ENCODE assay signal across 27 mouse cellular contexts in the genomic region with DNA sequence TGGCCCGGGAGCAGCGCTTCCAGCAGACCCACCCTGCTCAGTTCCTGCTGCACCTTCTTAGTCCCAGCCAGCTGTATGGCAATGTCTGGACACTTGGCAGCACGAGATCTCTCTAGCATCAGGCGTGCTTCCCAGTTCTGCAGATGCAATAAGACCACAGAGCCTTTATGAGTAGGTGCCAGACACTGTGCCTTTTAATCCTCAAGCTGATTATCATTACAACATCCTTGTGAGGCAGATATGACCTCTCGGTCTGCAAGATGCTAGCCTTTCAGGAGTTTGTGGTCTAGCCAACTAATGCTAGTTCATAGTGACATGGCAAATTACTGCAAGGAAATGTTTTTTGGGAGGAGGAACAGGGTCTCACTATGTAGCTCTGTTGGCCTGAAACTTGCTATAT. TPM values are rescaled to one million over a fixed set of nuclear protein-coding genes. Genes with fewer than 3 reads are reported as not detected.
DNase-seq lines count a peak whose midpoint lies in the region; ATAC-seq and TF ChIP-seq lines count a peak whose summit lies in the region.
"Had no signal": no experiment of that assay in that cellular context is flagged by ENCODE, and none has a peak within 500 bp of the region (broad histone marks: within the 10 kb centered on the region; RNA-seq: fewer than 3 reads in every experiment).

No protein-coding gene starts in this region.

- DNase-seq in heart, adult 11 months, result peak; percentile 50
- DNase-seq in heart, postnatal 36 days, result no peak
- peak; percentile 10 for DNase-seq in 3134 (ENCODE audit: extremely low read depth, insufficient read length, low spot score)
- peak; percentile 23 for DNase-seq in MEL (ENCODE audit: low read depth, low spot score)
- no peak for DNase-seq in spleen, postnatal 14 days (ENCODE audit: low spot score in 2 of 2)
- DNase-seq in lung, postnatal 25 days (ENCODE audit: low spot score), result no peak
- DNase-seq: adrenal gland, postnatal 10 days; adrenal gland, postnatal 36 days; cerebellum, adult 18-20 months; cerebellum, adult 9-10 months; cerebellum, postnatal 25 days; embryo, embryonic 11 days; gastrocnemius, postnatal 14 days had no signal

- TF ChIP-seq POLR2A in MEL (IDR thresholded peaks at IDR 0.05; ENCODE audit: control insufficient read depth in 1 of 2, insufficient read depth in 1 of 2, low read depth in 1 of 2, low read length in 2 of 2, poor library complexity in 1 of 2), result no peak

- no peaks in the 10 kb centered on the region for H3K9me3 ChIP-seq in MEL (replicated peaks; ENCODE audit: insufficient read depth, low read length)
- H3K9me3 ChIP-seq in midbrain, embryonic 13.5 days, result no peaks in the 10 kb centered on the region
- H3K9me3 ChIP-seq: embryonic facial prominence, embryonic 10.5 days; embryonic facial prominence, embryonic 13.5 days; forebrain, embryonic 12.5 days; forebrain, embryonic 15.5 days; hindbrain, embryonic 10.5 days; hindbrain, embryonic 13.5 days; intestine, embryonic 15.5 days had no signal

- no peaks in the 10 kb centered on the region for H3K27me3 ChIP-seq in MEL (ENCODE audit: control insufficient read depth in 1 of 2, insufficient read depth in 2 of 2, low read length in 2 of 2)
- no peaks in the 10 kb centered on the region for H3K27me3 ChIP-seq in midbrain, embryonic 13.5 days
- H3K27me3 ChIP-seq: embryonic facial prominence, embryonic 13.5 days; forebrain, embryonic 12.5 days; forebrain, embryonic 15.5 days; hindbrain, embryonic 13.5 days; intestine, embryonic 15.5 days; Patski had no signal

- H3K36me3 ChIP-seq in MEL (ENCODE audit: control insufficient read depth in 1 of 2, insufficient read depth in 2 of 2, low read length in 2 of 2), result peaks cover 0 to 19% of the 10 kb centered on the region in 2 experiments; a peak in 3 of 4 replicates
- H3K36me3 ChIP-seq in midbrain, embryonic 13.5 days, result peaks cover 27% of the 10 kb centered on the region

- peak; percentile 76 for ATAC-seq in megakaryocyte progenitor cell, adult 5-6 weeks (replicated peaks; ENCODE audit: poor library complexity)
- no peak for ATAC-seq in midbrain, embryonic 13.5 days
- ATAC-seq: CD4-positive, CD25-positive, alpha-beta regulatory T cell, adult 4 months; forebrain, embryonic 15.5 days; hindbrain, embryonic 16.5 days; intestine, embryonic 15.5 days; Patski had no signal

- no peak overlapping the region for H3K9ac ChIP-seq in MEL (ENCODE audit: control insufficient read depth, low read depth, low read length, poor library complexity, severe bottlenecking)
- H3K9ac ChIP-seq in midbrain, embryonic 13.5 days (replicated peaks), result no peak overlapping the region
- H3K9ac ChIP-seq: embryonic facial prominence, embryonic 13.5 days; forebrain, embryonic 12.5 days; forebrain, embryonic 15.5 days; hindbrain, embryonic 13.5 days; intestine, embryonic 15.5 days had no signal

- TF ChIP-seq EP300 in MEL (IDR thresholded peaks at IDR 0.05; ENCODE audit: low read depth in 1 of 2, low read length in 2 of 2), result 0 out of 4 replicates have a peak, but pooled peaks of 1 of the 2 experiments have one; percentile 8

- H3K4me1 ChIP-seq in MEL (ENCODE audit: control insufficient read depth in 1 of 2, insufficient read depth in 2 of 2, low read length in 2 of 2), result peaks cover 13 to 15% of the 10 kb centered on the region in 2 experiments
- peaks cover 4% of the 10 kb centered on the region; the same call in 1 of the 2 replicates for H3K4me1 ChIP-seq in midbrain, embryonic 13.5 days (replicated peaks)
- H3K4me1 ChIP-seq: forebrain, embryonic 15.5 days; hindbrain, embryonic 13.5 days; intestine, embryonic 15.5 days had no signal

- no peak overlapping the region for H3K4me3 ChIP-seq in MEL (ENCODE audit: control insufficient read depth in 1 of 2, insufficient read depth in 1 of 2, low read depth in 2 of 2, low read length in 2 of 2)
- no peak overlapping the region for H3K4me3 ChIP-seq in midbrain, embryonic 13.5 days (replicated peaks)
- H3K4me3 ChIP-seq: embryonic facial prominence, embryonic 10.5 days; embryonic facial prominence, embryonic 13.5 days; erythroblast, embryonic 14.5 days; forebrain, embryonic 12.5 days; forebrain, embryonic 15.5 days; hindbrain, embryonic 10.5 days; hindbrain, embryonic 13.5 days; intestine, embryonic 15.5 days had no signal

- 89% methylated on average over 5 of the region's 5 CpGs for WGBS in midbrain, embryonic 13.5 days

- intact Hi-C loops in heart, postnatal 36 days (cut with DNase I), result no loop called here

- H3K79me2 ChIP-seq in MEL (ENCODE audit: control insufficient read depth, insufficient read depth, low read length, poor library complexity), result no peaks in the 10 kb centered on the region

- no peak for TF ChIP-seq RAD21 in MEL (IDR thresholded peaks at IDR 0.05; ENCODE audit: low read depth, low read length)

- H3K27ac ChIP-seq in MEL (ENCODE audit: control insufficient read depth, low read depth, low read length), result no peak overlapping the region
- no peak overlapping the region for H3K27ac ChIP-seq in midbrain, embryonic 13.5 days
- H3K27ac ChIP-seq: embryonic facial prominence, embryonic 10.5 days; embryonic facial prominence, embryonic 13.5 days; forebrain, embryonic 12.5 days; forebrain, embryonic 15.5 days; hindbrain, embryonic 10.5 days; hindbrain, embryonic 13.5 days; intestine, embryonic 15.5 days had no signal

- no peak for TF ChIP-seq CTCF in MEL (IDR thresholded peaks at IDR 0.05 in 2 of 3, conservative IDR thresholded peaks at IDR 0.05 in 1 of 3; ENCODE audit: control insufficient read depth in 1 of 3, insufficient read depth in 1 of 3, low read depth in 2 of 3, low read length in 3 of 3, poor library complexity in 1 of 3, severe bottlenecking in 1 of 3)

- no peak overlapping the region for H3K4me2 ChIP-seq in midbrain, embryonic 13.5 days (replicated peaks)
- H3K4me2 ChIP-seq: embryonic facial prominence, embryonic 13.5 days; forebrain, embryonic 12.5 days; forebrain, embryonic 15.5 days; heart, embryonic 11.5 days; hindbrain, embryonic 13.5 days; intestine, embryonic 15.5 days had no signal

TF ChIP-seq in MEL, 35 proteins besides CTCF, POLR2A, EP300 and RAD21:
- TF ChIP-seq MAFK (IDR thresholded peaks at IDR 0.05; ENCODE audit: borderline replicate concordance, low read depth, low read length), result no peak
- no peak for TF ChIP-seq MYB (IDR thresholded peaks at IDR 0.05; ENCODE audit: low read depth, low read length)
- no peak for TF ChIP-seq MXI1 (IDR thresholded peaks at IDR 0.05; ENCODE audit: low read depth, low read length)
- 0 out of 2 replicates have a peak, but pooled peaks have one; percentile 10 for TF ChIP-seq TCF12 (IDR thresholded peaks at IDR 0.05; ENCODE audit: low read depth, low read length)
- TF ChIP-seq GABPA (IDR thresholded peaks at IDR 0.05; ENCODE audit: low read depth, low read length), result peak; percentile 81; the same call in 1 of the 2 replicates

RNA-seq across cellular contexts. Expression of gene Gss, which starts 24.9 kb away (rescaled TPM):
- 10 to 100 TPM; 14.8 to 16.9 TPM for total RNA-seq in heart, postnatal 36 days (2021)
- 21.9 and 22.8 TPM in 2 replicates for total RNA-seq in MEL (2012; rRNA removed)
- polyA plus RNA-seq in MEL (2012; ENCODE audit: insufficient read depth in 1 of 2, insufficient read length in 2 of 2, low read depth in 1 of 2, low replicate concordance in 2 of 2, missing spikeins in 1 of 2), result 10 to 100 TPM in 1 of 2 experiments, not detected in 1; 24.0 TPM
- total RNA-seq in megakaryocyte progenitor cell, adult 5-6 weeks (2015), result 9.9 and 12.2 TPM in 2 replicates
- 13.4 and 18.2 TPM in 2 replicates for total RNA-seq in megakaryocyte progenitor cell, adult 5-6 weeks (2017)
- polyA plus RNA-seq in midbrain, embryonic 13.5 days (2015; fragmentation: Nextera tagmentation; extraction: Ambion mirVana), result 15.8 and 16.0 TPM in 2 replicates

RNA-seq across cellular contexts. Expression of gene Myh7b, which starts 43.3 kb away (rescaled TPM):
- total RNA-seq in heart, postnatal 36 days (2021), result 10 to 100 TPM; 25.3 to 30.2 TPM
- total RNA-seq in MEL (2012; rRNA removed), result 2.2 and 3.2 TPM in 2 replicates
- 1 to 10 TPM in 1 of 2 experiments, not detected in 1; 5.9 TPM for polyA plus RNA-seq in MEL (2012; ENCODE audit: insufficient read depth in 1 of 2, insufficient read length in 2 of 2, low read depth in 1 of 2, low replicate concordance in 2 of 2, missing spikeins in 1 of 2)
- 0.07 TPM in 1 of 2 replicates, not detected in the other for total RNA-seq in megakaryocyte progenitor cell, adult 5-6 weeks (2015)
- not detected in 2 replicates for total RNA-seq in megakaryocyte progenitor cell, adult 5-6 weeks (2017)
- 0.97 and 1.1 TPM in 2 replicates for polyA plus RNA-seq in midbrain, embryonic 13.5 days (2015; fragmentation: Nextera tagmentation; extraction: Ambion mirVana)
- polyA plus RNA-seq: CD4-positive, CD25-positive, alpha-beta regulatory T cell, adult 4 months had no signal

RNA-seq across cellular contexts. Expression of gene Ggt7, which starts 49.7 kb away (rescaled TPM):
- 1 to 10 TPM in 1 of 2 experiments, under 1 TPM in 1; 0.49 to 1.6 TPM for total RNA-seq in heart, postnatal 36 days (2021)
- total RNA-seq in MEL (2012; rRNA removed), result 1.3 and 1.8 TPM in 2 replicates
- polyA plus RNA-seq in MEL (2012; ENCODE audit: insufficient read depth in 1 of 2, insufficient read length in 2 of 2, low read depth in 1 of 2, low replicate concordance in 2 of 2, missing spikeins in 1 of 2), result 1 to 10 TPM in 1 of 2 experiments, not detected in 1; 2.1 TPM
- not detected in 2 replicates for total RNA-seq in megakaryocyte progenitor cell, adult 5-6 weeks (2015)
- total RNA-seq in megakaryocyte progenitor cell, adult 5-6 weeks (2017), result not detected in 2 replicates
- 62.3 and 65.0 TPM in 2 replicates for polyA plus RNA-seq in midbrain, embryonic 13.5 days (2015; fragmentation: Nextera tagmentation; extraction: Ambion mirVana)
- polyA plus RNA-seq: erythroblast, embryonic 14.5 days had no signal

RNA-seq across cellular contexts. Expression of gene Acss2, which starts 50.0 kb away (rescaled TPM):
- total RNA-seq in heart, postnatal 36 days (2021), result 10 to 100 TPM; 36.3 to 41.6 TPM
- total RNA-seq in MEL (2012; rRNA removed), result 2.9 and 5.4 TPM in 2 replicates
- 10 to 100 TPM in 1 of 2 experiments, not detected in 1; 11.0 TPM for polyA plus RNA-seq in MEL (2012; ENCODE audit: insufficient read depth in 1 of 2, insufficient read length in 2 of 2, low read depth in 1 of 2, low replicate concordance in 2 of 2, missing spikeins in 1 of 2)
- 3.6 and 8.0 TPM in 2 replicates for total RNA-seq in megakaryocyte progenitor cell, adult 5-6 weeks (2015)
- total RNA-seq in megakaryocyte progenitor cell, adult 5-6 weeks (2017), result 3.0 and 6.5 TPM in 2 replicates
- polyA plus RNA-seq in midbrain, embryonic 13.5 days (2015; fragmentation: Nextera tagmentation; extraction: Ambion mirVana), result 27.5 and 28.0 TPM in 2 replicates

Comparison
In these comparisons a context has a peak if more than half of its experiments do, and no peak if none do; other contexts are left out.
1. DNase-seq: peak in heart, adult 11 months (single experiment), 3134 (single experiment) and MEL (single experiment); none in heart, postnatal 36 days (0 of 2), spleen, postnatal 14 days (0 of 2) and lung, postnatal 25 days (single experiment).